Mouse (Mus musculus): ENCODE results near the gene Arid5b.

DNA sequence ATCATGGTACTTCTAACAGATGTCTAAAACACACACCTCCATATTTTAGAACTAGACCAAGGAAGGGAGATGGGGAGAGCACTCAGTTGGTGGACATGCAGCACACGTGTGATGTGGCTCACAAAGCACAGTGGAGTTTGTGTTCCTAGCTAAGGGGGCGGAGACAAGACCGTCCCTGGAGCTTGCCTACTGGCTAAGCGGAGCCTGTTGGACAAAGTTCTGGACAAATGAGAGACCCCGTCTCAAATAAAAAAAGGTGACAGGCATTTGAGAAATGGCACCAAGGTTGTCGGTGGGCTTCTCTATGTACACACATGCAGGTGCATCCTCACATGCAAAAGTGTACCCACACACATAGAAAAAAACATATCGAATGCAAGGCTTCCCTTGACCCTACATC is 95.4 kb downstream of the Arid5b start:
- TF ChIP-seq POLR2A (IDR thresholded peaks at IDR 0.05; ENCODE audit: control insufficient read depth, extremely low read depth, insufficient read depth, low read length, poor library complexity) (no peak), CTCF (IDR thresholded peaks at IDR 0.05; ENCODE audit: borderline replicate concordance, control insufficient read depth, extremely low read depth, insufficient read depth, low read length, poor library complexity) (no peak)
